ENCODE assay signal across 17 mouse cellular contexts in genomic region chr9:106289841-106290240, GRCm38 (mm10). TPM values are rescaled to one million over a fixed set of nuclear protein-coding genes. Genes with fewer than 3 reads are reported as not detected.
DNase-seq lines count a peak whose midpoint lies in the region; ATAC-seq and TF ChIP-seq lines count a peak whose summit lies in the region.
"Had no signal": no experiment of that assay in that cellular context is flagged by ENCODE, and none has a peak within 500 bp of the region (broad histone marks: within the 10 kb centered on the region; RNA-seq: fewer than 3 reads in every experiment).

No protein-coding gene starts in this region.

- H3K4me3 ChIP-seq in layer of hippocampus, adult 2 months: no peak overlapping the region
- no peak overlapping the region for H3K4me3 ChIP-seq in lung, embryonic 16.5 days (ENCODE audit: low read length)
- no peak overlapping the region for H3K4me3 ChIP-seq in forebrain, postnatal 0 days (ENCODE audit: low read depth, low read length)
- H3K4me3 ChIP-seq: forebrain, embryonic 13.5 days; heart, adult 2 months; heart, embryonic 12.5 days; hindbrain, embryonic 12.5 days had no signal

- peak overlapping the region; percentile 94 for H3K27ac ChIP-seq in layer of hippocampus, adult 2 months
- peak overlapping the region; percentile 53 for H3K27ac ChIP-seq in lung, embryonic 16.5 days (ENCODE audit: low read length)
- no peak overlapping the region for H3K27ac ChIP-seq in forebrain, postnatal 0 days (ENCODE audit: low read depth, low read length)
- H3K27ac ChIP-seq: forebrain, embryonic 13.5 days; heart, adult 2 months; hindbrain, embryonic 12.5 days had no signal

- H3K9ac ChIP-seq in lung, embryonic 16.5 days (ENCODE audit: low read length): no peak overlapping the region
- no peak overlapping the region for H3K9ac ChIP-seq in forebrain, postnatal 0 days
- H3K9ac ChIP-seq: forebrain, embryonic 13.5 days; heart, embryonic 12.5 days; hindbrain, embryonic 12.5 days had no signal

- DNase-seq in frontal cortex, postnatal 36 days (ENCODE audit: low spot score in 2 of 2): peak; percentile 26 to 39
- no peak for DNase-seq in frontal cortex, postnatal 14 days (ENCODE audit: low spot score in 2 of 2)
- DNase-seq in layer of hippocampus, adult 2 months (ENCODE audit: low spot score in 2 of 2): no peak
- DNase-seq in layer of hippocampus, adult 9-11 months: no peak
- DNase-seq in lung, postnatal 10 days: no peak
- DNase-seq in forebrain, postnatal 0 days: no peak
- DNase-seq: adrenal gland, postnatal 10 days; cerebellum, adult 11 months; cerebellum, adult 8-10 months; cerebellum, postnatal 14 days; gastrocnemius, postnatal 10 days; heart, adult 2 months; heart, postnatal 4 days had no signal

- no peak for TF ChIP-seq CTCF in layer of hippocampus, adult 2 months (conservative IDR thresholded peaks at IDR 0.05)
- TF ChIP-seq CTCF in forebrain, postnatal 0 days (IDR thresholded peaks at IDR 0.05; ENCODE audit: low read depth): no peak

- no peaks in the 10 kb centered on the region for H3K9me3 ChIP-seq in lung, embryonic 16.5 days (ENCODE audit: control insufficient read depth, low read length)
- H3K9me3 ChIP-seq in forebrain, postnatal 0 days (ENCODE audit: low read length): no peaks in the 10 kb centered on the region
- H3K9me3 ChIP-seq: forebrain, embryonic 13.5 days; heart, embryonic 12.5 days; hindbrain, embryonic 12.5 days had no signal

- peaks cover 11% of the 10 kb centered on the region for H3K36me3 ChIP-seq in lung, embryonic 16.5 days (ENCODE audit: control insufficient read depth, insufficient read depth, low read length)
- H3K36me3 ChIP-seq in forebrain, postnatal 0 days (ENCODE audit: insufficient read depth): peaks cover 4% of the 10 kb centered on the region

- 75% methylated on average over 8 of the region's 8 CpGs for WGBS in lung, embryonic 16.5 days
- 86% methylated on average over 8 of the region's 8 CpGs for WGBS in forebrain, postnatal 0 days

- H3K27me3 ChIP-seq in lung, embryonic 16.5 days (ENCODE audit: control insufficient read depth, insufficient read depth, low read depth, low read length): no peaks in the 10 kb centered on the region
- no peaks in the 10 kb centered on the region for H3K27me3 ChIP-seq in forebrain, postnatal 0 days (ENCODE audit: insufficient read depth, low read length)
- H3K27me3 ChIP-seq: forebrain, embryonic 13.5 days; heart, embryonic 12.5 days; hindbrain, embryonic 12.5 days had no signal

- H3K4me1 ChIP-seq in lung, embryonic 16.5 days (replicated peaks; ENCODE audit: control insufficient read depth, insufficient read depth, low read length): no peaks in the 10 kb centered on the region; the same call in 1 of the 2 replicates
- no peaks in the 10 kb centered on the region for H3K4me1 ChIP-seq in forebrain, postnatal 0 days (ENCODE audit: insufficient read depth)
- H3K4me1 ChIP-seq: forebrain, embryonic 13.5 days; heart, embryonic 12.5 days; hindbrain, embryonic 12.5 days had no signal

- no peak for ATAC-seq in lung, embryonic 16.5 days (ENCODE audit: low read depth)
- ATAC-seq in forebrain, postnatal 0 days: no peak
- ATAC-seq: forebrain, embryonic 13.5 days had no signal

- no peak overlapping the region for H3K4me2 ChIP-seq in lung, embryonic 16.5 days (ENCODE audit: low read depth, low read length)
- H3K4me2 ChIP-seq in forebrain, postnatal 0 days (ENCODE audit: low read depth): no peak overlapping the region
- H3K4me2 ChIP-seq: forebrain, embryonic 13.5 days; heart, embryonic 12.5 days; hindbrain, embryonic 12.5 days had no signal

RNA-seq across cellular contexts. Expression of gene Poc1a, which starts 9.0 kb away (rescaled TPM):
- 10 to 100 TPM in 1 of 2 experiments, 1 to 10 TPM in 1; 8.6 to 14.5 TPM for total RNA-seq in layer of hippocampus, adult 2 months (2021)
- 32.3 and 32.4 TPM in 2 replicates for polyA plus RNA-seq in lung, embryonic 16.5 days (2015; fragmentation: Nextera tagmentation; extraction: Ambion mirVana)
- 5.8 and 7.6 TPM in 2 replicates for total RNA-seq in forebrain, postnatal 0 days (2014; rRNA removed)
- 12.0 and 14.3 TPM in 2 replicates for polyA plus RNA-seq in forebrain, postnatal 0 days (2015; fragmentation: Nextera tagmentation; extraction: Ambion mirVana)

RNA-seq across cellular contexts. Expression of gene Alas1, which starts 41.4 kb away (rescaled TPM):
- 100 to 1,000 TPM; 149 to 154 TPM for total RNA-seq in layer of hippocampus, adult 2 months (2021)
- 139 and 145 TPM in 2 replicates for polyA plus RNA-seq in lung, embryonic 16.5 days (2015; fragmentation: Nextera tagmentation; extraction: Ambion mirVana)
- total RNA-seq in forebrain, postnatal 0 days (2014; rRNA removed): 58.4 and 68.4 TPM in 2 replicates
- polyA plus RNA-seq in forebrain, postnatal 0 days (2015; fragmentation: Nextera tagmentation; extraction: Ambion mirVana): 70.4 and 77.8 TPM in 2 replicates

Comparison
In these comparisons a context has a peak if more than half of its experiments do, and no peak if none do; other contexts are left out.
1. DNase-seq: peak in frontal cortex, postnatal 36 days (2 of 2); none in frontal cortex, postnatal 14 days (0 of 2), layer of hippocampus, adult 2 months (0 of 2), layer of hippocampus, adult 9-11 months (single experiment), lung, postnatal 10 days (single experiment) and forebrain, postnatal 0 days (single experiment).